Mouse (Mus musculus) thymus, adult 2 months (tissue): Measurements from ENCODE around the gene Vsig2. TPM values are rescaled to one million over a fixed set of nuclear protein-coding genes. Genes with fewer than 3 reads are reported as not detected.

Experiments used
- DNase-seq: peaks from one replicate; pipeline ENCODE4 v3.0.0; 2021
- H3K27ac ChIP-seq: fragments of 200-500 bp; 2 replicates; pipeline ENCODE4 v1.5.1; 2012; ENCODE audit warnings: low read length, control low read depth; ENCODE audit not compliant: control insufficient read depth, insufficient read depth
- H3K27me3 ChIP-seq: fragments of 200-500 bp; 2 replicates; pipeline ENCODE4 v1.6.1; 2012; ENCODE audit warnings: mild to moderate bottlenecking, low read length, moderate library complexity, mixed read lengths; ENCODE audit not compliant: control insufficient read depth, insufficient read depth
- H3K36me3 ChIP-seq: fragments of 200-500 bp; 2 replicates; pipeline ENCODE4 v1.6.1; 2012; ENCODE audit warnings: mild to moderate bottlenecking, low read length, moderate library complexity; ENCODE audit not compliant: control insufficient read depth, insufficient read depth
- H3K4me1 ChIP-seq: fragments of 200-500 bp; replicated peaks from 2 replicates; pipeline ENCODE4 v1.6.1; 2012; ENCODE audit warnings: low read length; ENCODE audit not compliant: control insufficient read depth, insufficient read depth
- H3K4me3 ChIP-seq: fragments of 200-500 bp; 2 replicates; pipeline ENCODE4 v1.5.1; 2012; ENCODE audit warnings: mild to moderate bottlenecking, low read length, control low read depth, moderate library complexity; ENCODE audit not compliant: control insufficient read depth, insufficient read depth
- CTCF ChIP-seq: fragments of 200-500 bp; IDR thresholded peaks from 2 replicates; pipeline ENCODE4 v1.5.1; 2012; ENCODE audit warnings: mild to moderate bottlenecking, control low read depth, low read length, moderate library complexity, borderline replicate concordance; ENCODE audit not compliant: control insufficient read depth, poor library complexity, insufficient read depth; ENCODE audit errors: extremely low read depth
- POLR2A ChIP-seq: fragments of 200-500 bp; IDR thresholded peaks from 2 replicates; pipeline ENCODE4 v1.6.1; 2012; ENCODE audit warnings: mild to moderate bottlenecking, low read length, control low read depth, moderate library complexity; ENCODE audit not compliant: control insufficient read depth, poor library complexity, insufficient read depth; ENCODE audit errors: extremely low read depth
- WGBS: fragments of 180-500 bp; shearing (Covaris S2); methylation state at CpG from one replicate; pipeline ENCODE4 v1.1.7; 2018; 5-methylcytosine and 5-hydroxymethylcytosine counted together
- polyA plus RNA-seq: library from polyadenylated mRNA; depleted of rRNA; stranded (reverse); fragments of >200 nt; gene quantifications from 2 replicates; pipeline ENCODE4 v1.2.3, GENCODE M21; 2012

Vsig2 gene
- polyA plus RNA-seq, 1 experiment, result 3.3 TPM

DNA sequence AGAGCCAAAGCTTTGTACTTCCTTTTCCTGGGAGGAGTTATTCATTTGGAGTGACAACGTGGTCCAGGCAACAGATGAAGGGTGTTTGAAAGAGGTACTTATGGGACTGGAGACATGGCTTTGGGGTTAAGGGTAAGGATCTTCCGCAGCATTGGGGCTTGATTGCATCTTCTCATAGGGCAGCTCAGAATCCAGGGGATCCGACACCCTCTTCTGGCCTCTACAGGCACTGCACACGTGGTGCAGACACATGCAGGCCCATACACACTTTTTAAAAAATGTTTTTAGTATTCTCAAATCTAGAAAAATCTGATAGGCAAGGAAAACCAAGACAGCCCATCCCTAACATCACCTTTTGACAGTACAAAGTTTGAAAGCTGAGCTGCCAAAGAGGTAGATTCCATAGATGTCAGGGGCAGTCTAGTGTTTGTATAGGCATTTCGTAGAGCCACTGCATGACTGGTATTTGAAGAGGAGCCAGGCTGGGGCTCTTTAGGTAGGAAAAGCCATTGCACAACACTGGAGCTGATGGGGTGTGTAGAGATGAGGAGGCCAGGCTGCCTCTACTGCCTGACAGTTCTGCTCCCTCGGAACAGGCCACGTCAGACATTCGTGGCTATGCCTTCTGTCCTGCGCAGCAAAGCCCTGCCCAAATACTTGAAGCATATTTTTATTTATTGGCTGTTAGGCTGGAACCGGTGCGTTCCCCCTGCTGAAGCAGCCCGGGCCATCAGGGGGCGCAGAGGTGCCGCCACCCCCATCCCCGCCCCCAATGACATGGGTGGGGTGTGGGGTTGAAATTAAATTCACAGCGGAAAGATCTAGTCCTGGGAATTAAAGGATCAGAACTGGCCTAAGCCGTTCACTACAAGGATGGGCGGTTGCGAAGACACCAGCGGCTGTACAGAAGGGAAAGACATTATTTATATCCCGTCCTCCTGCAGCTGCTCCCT, 12.3 kb upstream of the Vsig2 start:
- Histone ChIP-seq H3K36me3 (peaks cover 6% of the 10 kb centered on the region; the same call in 1 of the 2 replicates), H3K4me3 (no peak overlapping the region), H3K27ac (no peak overlapping the region), H3K27me3 (peaks cover 18% of the 10 kb centered on the region; the same call in 1 of the 2 replicates), H3K4me1 (peaks cover 6% of the 10 kb centered on the region; the same call in 1 of the 2 replicates)
- DNase-seq, result no peak
- WGBS, result 33% methylated on average over 21 of the region's 21 CpGs
- TF ChIP-seq POLR2A (no peak), CTCF (no peak)

DNA sequence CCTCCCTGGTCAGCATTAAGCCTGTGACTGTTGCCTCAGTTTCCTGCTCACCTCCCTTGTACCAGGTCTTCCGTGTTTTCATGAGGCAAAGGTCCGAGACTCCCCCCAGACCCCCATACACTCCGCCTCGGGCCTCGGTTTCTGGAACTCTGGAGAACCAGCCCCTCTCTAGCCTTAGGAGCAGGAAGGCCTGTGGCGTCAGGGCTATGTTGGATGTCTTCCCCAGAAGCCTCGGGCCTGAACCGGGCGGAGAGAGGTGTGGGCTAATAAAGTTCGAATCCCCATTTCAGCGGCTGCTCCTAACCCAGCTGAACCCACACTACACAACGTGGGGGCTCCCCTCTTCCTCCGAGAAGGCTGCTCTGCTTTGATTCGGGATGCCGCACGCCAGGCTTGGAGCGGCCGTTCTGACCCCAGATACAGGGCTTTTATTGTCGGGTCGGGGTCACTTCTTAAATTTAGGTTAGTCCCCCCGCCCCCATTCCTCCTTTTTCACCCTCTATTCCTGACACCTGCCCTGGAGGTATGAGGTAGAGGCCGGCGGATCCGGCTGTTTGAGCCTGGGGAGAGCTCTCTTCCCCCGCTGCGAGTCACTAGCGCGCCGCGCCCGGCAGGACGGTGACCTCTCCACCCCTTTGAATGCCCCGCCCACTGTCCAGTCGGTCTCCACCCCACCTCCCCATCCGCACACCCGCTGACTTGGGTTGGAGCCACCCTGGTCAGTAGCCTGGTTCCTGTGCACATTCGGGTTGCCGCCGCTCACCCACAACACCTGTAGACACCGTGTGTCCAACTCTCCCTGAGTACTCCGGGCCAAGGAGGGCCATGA, 11.4 kb upstream of the Vsig2 start, which contains the start of gene Esam:
TSS of gene Esam (plus strand) at position 683 of the 829 bp plus-strand sequence.
- H3K36me3 ChIP-seq, result peaks cover 6% of the 10 kb centered on the region; the same call in 1 of the 2 replicates
- DNase-seq, result no peak
- no peak for TF ChIP-seq POLR2A
- no peak for TF ChIP-seq CTCF
- H3K4me3 ChIP-seq, result no peak within 1 kb of the TSS
- 15% methylated on average over 41 of the region's 41 CpGs for WGBS
- H3K4me1 ChIP-seq, result peaks cover 6% of the 10 kb centered on the region; the same call in 1 of the 2 replicates
- H3K27me3 ChIP-seq, result peaks cover 18% of the 10 kb centered on the region; the same call in 1 of the 2 replicates
- H3K27ac ChIP-seq, result no peak within 1 kb of the TSS

- Histone ChIP-seq H3K4me3 (no peak overlapping the region), H3K4me1 (peaks cover 6% of the 10 kb centered on the region; the same call in 1 of the 2 replicates), H3K27me3 (peaks cover 18% of the 10 kb centered on the region; the same call in 1 of the 2 replicates), H3K27ac (no peak overlapping the region), H3K36me3 (no peaks in the 10 kb centered on the region)
- TF ChIP-seq CTCF (no peak), POLR2A (no peak)
- no peak for DNase-seq
- 58% methylated on average over 9 of the region's 9 CpGs for WGBS
These were observed 10.7 kb upstream of the Vsig2 start for GRCm38 (mm10) chr9:37528225-37528970.

DNA sequence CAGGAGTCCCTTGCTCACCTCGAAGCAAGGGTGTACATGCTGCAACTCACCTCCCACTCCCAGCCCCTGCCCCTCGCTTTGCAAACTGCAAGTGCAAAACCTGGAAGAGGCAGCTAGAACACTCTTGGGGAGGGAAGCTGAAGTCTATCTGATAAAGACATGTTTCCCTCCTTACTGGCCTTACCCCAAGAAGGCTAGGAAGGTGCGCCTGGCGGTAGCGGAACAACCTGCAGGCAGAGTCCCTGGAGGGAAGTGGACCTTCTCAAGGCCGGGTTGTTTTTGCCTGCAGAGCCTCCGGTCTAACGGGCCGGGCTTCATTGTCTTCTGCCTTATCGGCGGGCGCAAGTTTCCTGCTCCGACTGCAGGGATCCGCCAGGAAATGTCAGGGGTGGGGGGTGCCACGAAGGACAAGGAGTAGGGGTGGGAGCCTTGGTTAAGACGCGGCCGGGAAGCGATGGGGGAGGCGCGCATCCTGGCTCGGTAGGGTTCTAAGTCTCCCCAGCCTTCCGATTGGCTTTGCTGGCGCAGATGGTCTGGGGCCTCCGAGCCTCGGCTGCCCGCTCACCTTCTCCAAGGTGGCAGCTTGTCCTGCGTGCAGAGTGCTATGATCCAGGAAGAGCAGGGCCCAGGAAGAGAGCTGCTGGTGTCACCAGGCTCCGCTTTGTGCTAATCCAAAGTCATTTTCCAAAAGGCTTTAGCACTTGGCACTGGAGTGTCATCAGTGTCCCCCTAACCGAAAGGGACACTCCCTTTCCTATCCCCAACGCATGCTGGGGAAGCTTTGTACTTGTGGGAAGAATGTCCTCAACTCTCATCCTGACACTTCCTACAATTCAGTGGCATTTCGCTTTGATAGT, 8.8 kb upstream of the Vsig2 start:
- H3K36me3 ChIP-seq, result no peaks in the 10 kb centered on the region
- TF ChIP-seq CTCF (0 out of 2 replicates have a peak, but pooled peaks have one; percentile 12), POLR2A (no peak)
- no peak for DNase-seq
- whole genome bisulfite sequencing, result 7% methylated on average over 32 of the region's 32 CpGs
- peaks cover 18% of the 10 kb centered on the region; the same call in 1 of the 2 replicates for H3K27me3 ChIP-seq
- H3K27ac ChIP-seq, result no peak overlapping the region
- no peak overlapping the region for H3K4me3 ChIP-seq
- H3K4me1 ChIP-seq, result peaks cover 6% of the 10 kb centered on the region; the same call in 1 of the 2 replicates
